Mouse (Mus musculus) neural tube, postnatal 0 days (tissue): ENCODE results near the gene Gm28044. TPM values are rescaled to one million over a fixed set of nuclear protein-coding genes. Genes with fewer than 3 reads are reported as not detected.

Source experiments
- polyA plus RNA-seq: library from polyadenylated mRNA; unstranded; fragments of >200 nt; fragmentation: Nextera tagmentation; extraction: Ambion mirVana; gene quantifications from 2 replicates; pipeline ENCODE4 v1.2.1, GENCODE M21; 2015

The Gm28044 gene
- not detected in 2 replicates for polyA plus RNA-seq

GRCm38 (mm10) chr13:67360131-67360744, at the start of gene Gm28044, which contains the start of gene Zfp953:
Gene Gm28044 (minus strand): TSS chr13:67360536.
Gene Zfp953 (minus strand): TSS chr13:67360605.

GRCm38 (mm10) chr13:67399183-67399903, 39.0 kb upstream of the Gm28044 start, which contains the start of gene Zfp429:
Gene Zfp429 (minus strand): TSS chr13:67399819.

GRCm38 (mm10) chr13:67375050-67375911, 14.9 kb upstream of the Gm28044 start, which contains the start of the genes Gm28041 and Zfp456:
Gene Gm28041 (minus strand): TSS chr13:67375733.
Gene Zfp456 (minus strand): TSS chr13:67375810.

GRCm38 (mm10) chr13:67332019-67332724, 28.2 kb downstream of the Gm28044 start, which contains the start of gene Zfp595:
Gene Zfp595 (minus strand): TSS chr13:67332570.

GRCm38 (mm10) chr13:67305822-67306672, 54.3 kb downstream of the Gm28044 start, which contains the start of gene Zfp457:
Gene Zfp457 (minus strand): TSS chr13:67306485.

GRCm38 (mm10) chr13:67278314-67278713, 82.0 kb downstream of the Gm28044 start, which contains the start of gene Zfp458:
Gene Zfp458 (minus strand): TSS chr13:67278466.

Other genes with a start within 250 kb of the Gm28044 start
- 0.11 TPM in 1 of 2 replicates, not detected in the other for gene Rslcan18, start 244.3 kb downstream of the Gm28044 start, polyA plus RNA-seq
- gene Zfp759, start 238.9 kb downstream of the Gm28044 start, polyA plus RNA-seq = 3.1 and 3.5 TPM in 2 replicates
- 3.9 and 4.2 TPM in 2 replicates for gene Rsl1, start 187.4 kb downstream of the Gm28044 start, polyA plus RNA-seq
- 1.6 and 2.1 TPM in 2 replicates for gene Zfp455, start 166.0 kb downstream of the Gm28044 start, polyA plus RNA-seq
- 4.7 and 5.2 TPM in 2 replicates for gene Zfp458, start 82.1 kb downstream of the Gm28044 start, polyA plus RNA-seq
- gene Zfp457, start 54.1 kb downstream of the Gm28044 start, polyA plus RNA-seq = 0.39 and 1.1 TPM in 2 replicates
- 1.0 TPM in 2 replicates for gene Zfp595, start 28.0 kb downstream of the Gm28044 start, polyA plus RNA-seq
- 0.37 and 0.43 TPM in 2 replicates for gene Zfp953, start 69 bp upstream of the Gm28044 start, polyA plus RNA-seq
- not detected in 2 replicates for gene Gm28041, start 15.2 kb upstream of the Gm28044 start, polyA plus RNA-seq
- gene Zfp456, start 15.3 kb upstream of the Gm28044 start, polyA plus RNA-seq = 0.41 and 0.58 TPM in 2 replicates
- 2.1 and 3.8 TPM in 2 replicates for gene Zfp429, start 39.3 kb upstream of the Gm28044 start, polyA plus RNA-seq
- gene Zfp459, start 60.9 kb upstream of the Gm28044 start, polyA plus RNA-seq = 0.99 and 1.4 TPM in 2 replicates
- 4.7 and 5.3 TPM in 2 replicates for gene Zfp874a, start 91.1 kb upstream of the Gm28044 start, polyA plus RNA-seq
- gene Zfp874b, start 123.7 kb upstream of the Gm28044 start, polyA plus RNA-seq = 2.3 and 2.6 TPM in 2 replicates
- gene Zfp58, start 140.0 kb upstream of the Gm28044 start, polyA plus RNA-seq = 6.5 TPM in 2 replicates
- gene Gm26965, start 165.6 kb upstream of the Gm28044 start, polyA plus RNA-seq = not detected in 2 replicates
- gene Zfp87, start 165.6 kb upstream of the Gm28044 start, polyA plus RNA-seq = 32.4 and 37.9 TPM in 2 replicates
- gene Zfp748, start 193.3 kb upstream of the Gm28044 start, polyA plus RNA-seq = 6.0 and 8.2 TPM in 2 replicates
- 3.1 and 3.9 TPM in 2 replicates for gene Zfp729b, start 249.2 kb upstream of the Gm28044 start, polyA plus RNA-seq